Mouse (Mus musculus) kidney, postnatal 10 days (tissue): ENCODE measurements at regions not wholly inside any gene's neighbourhood (a gene's known extent, or its start where the extent isn't known, plus 50 kb on each side); places are given as distances from the start of the nearest gene placed in this dataset.
A peak's percentile ranks its signal among the peaks of the same experiment; 100 is the strongest.

Experiments
- DNase-seq: peaks from one replicate; pipeline ENCODE4 v3.0.0; 2021; ENCODE audit warnings: mixed read lengths

- DNase-seq: no peak
These were observed 1046.7 kb upstream of the Apob start for GRCm38 (mm10) chr12:6930726-6931125.

DNA sequence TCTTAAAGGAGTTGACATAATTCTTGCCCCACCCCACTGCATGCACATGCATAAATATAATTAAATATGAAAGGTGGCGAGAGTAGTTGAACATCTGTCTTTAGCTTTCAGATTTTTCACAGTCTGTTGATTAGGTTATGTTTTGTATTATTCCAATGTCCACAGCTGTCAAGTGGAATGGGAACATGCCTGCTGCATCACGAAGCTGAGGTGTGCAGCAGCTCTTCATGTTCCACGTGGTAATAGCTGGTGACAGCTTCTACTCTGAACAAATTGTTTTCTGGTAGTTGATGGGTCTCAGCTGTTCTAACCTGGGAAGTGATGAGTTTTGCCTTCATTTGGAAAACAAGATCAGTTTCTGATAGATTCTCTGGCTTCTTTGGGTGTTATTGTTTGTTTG is 1020.8 kb upstream of the Apob start:
- DNase-seq: no peak

- no peak for DNase-seq
These were observed 992.8 kb upstream of the Apob start for GRCm38 (mm10) chr12:6984664-6985063.

DNA sequence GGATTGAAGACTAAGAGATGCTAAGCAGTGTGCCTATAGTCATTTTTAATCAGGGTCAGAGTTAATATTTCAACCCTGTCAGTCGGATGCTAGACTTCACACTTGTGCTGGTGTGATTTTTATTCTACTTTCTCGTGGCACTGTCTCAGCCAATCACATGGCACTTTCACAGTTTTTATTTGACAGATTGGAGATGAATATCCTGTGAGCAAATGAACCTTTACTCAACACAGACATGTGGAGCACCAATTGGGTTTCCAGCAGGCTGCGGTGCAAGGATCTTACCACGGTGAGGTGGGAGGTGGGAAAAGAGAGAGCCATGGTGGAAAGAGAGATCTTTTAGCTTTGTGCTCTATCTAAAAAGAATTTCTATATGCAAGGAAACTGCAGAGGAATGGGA is 949.0 kb upstream of the Apob start:
- DNase-seq: no peak

DNA sequence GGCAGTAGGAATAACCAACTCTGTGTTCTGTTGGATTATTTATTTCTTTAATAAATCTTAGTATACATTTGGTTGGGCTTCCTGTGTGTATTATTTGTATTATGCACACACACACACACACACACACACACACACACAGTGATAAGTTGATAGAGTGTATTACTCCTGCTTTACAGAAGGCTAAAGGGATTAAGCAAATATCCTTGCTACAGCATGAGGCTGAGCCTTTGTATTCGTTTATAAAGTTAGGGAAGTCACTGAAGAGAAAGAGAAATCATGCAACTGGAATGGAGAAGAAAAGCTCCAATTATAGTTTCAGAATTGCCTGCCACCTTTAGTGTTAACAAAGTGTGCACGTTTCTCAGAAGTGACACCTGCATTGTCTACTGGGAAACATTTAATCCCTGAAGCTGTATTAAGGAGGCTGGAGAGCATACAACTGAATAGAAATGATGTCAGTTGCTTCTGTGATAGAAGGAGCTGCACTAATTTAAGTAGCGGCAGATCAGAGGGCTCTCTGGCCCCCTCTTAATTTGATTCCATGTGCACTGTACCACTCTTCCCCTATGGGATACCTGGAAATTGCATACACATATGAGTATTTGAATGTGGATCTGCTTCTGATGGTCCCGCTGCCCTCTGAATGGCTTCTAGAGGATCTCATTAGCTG is 947.9 kb upstream of the Apob start:
- DNase-seq: no peak

DNA sequence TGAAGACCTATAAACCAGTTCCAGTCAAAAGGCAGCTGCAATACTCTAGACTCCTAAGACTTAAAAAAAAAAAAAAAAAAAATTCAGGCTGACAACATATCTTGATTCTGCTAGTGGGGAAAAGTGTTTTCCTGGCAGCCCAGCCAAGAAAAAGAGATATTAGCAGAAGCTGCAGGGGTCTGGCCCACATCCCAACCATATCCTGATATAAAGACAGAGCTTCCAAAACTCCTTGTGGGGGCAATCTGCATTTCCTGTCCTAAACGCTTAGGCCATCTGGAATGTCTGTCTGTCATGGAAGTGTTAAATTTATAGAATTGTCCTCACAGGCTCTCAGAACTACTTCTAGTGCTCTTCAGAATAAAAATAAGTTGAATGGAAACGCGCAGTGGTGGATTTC is 926.7 kb upstream of the Apob start:
- peak; percentile 58 for DNase-seq

DNA sequence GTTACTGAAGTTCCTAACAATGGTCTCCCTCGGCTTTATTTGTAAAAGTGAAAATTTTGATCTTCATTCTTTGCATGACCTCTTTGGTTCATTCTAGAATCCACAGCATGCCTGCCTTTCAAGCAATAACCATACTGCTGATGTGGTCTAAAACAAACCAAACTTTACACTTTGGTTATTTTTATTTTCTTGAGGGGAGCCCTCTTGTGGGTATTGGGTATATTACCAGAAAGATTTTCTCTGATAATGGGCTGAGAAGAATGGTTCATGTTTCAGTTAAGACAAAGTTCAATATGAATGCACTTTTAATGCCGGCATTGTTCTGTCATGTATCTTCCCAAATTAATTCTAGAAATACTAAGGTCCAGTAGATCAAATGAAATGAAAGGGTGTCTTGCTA is 922.9 kb upstream of the Apob start:
- DNase-seq: no peak

GRCm38 (mm10) chr12:7094582-7094981 is 882.9 kb upstream of the Apob start:
- DNase-seq: no peak

- no peak for DNase-seq
These were observed 882.0 kb upstream of the Apob start for GRCm38 (mm10) chr12:7095440-7095839.

GRCm38 (mm10) chr12:7096221-7096620 is 881.2 kb upstream of the Apob start:
- no peak for DNase-seq

- DNase-seq: no peak
These were observed 838.4 kb upstream of the Apob start for GRCm38 (mm10) chr12:7139044-7139443.
